Mouse (Mus musculus) embryonic fibroblast, embryonic 13.5 days (primary cell): ENCODE data around the gene Gm16181.

Experiments used
- CTCF ChIP-seq: IDR thresholded peaks from 2 replicates; pipeline ENCODE4 v1.5.1; 2011; ENCODE audit warnings: mild to moderate bottlenecking, control low read depth, low read length, moderate library complexity, borderline replicate concordance; ENCODE audit not compliant: insufficient read depth
- POLR2A ChIP-seq: IDR thresholded peaks from 2 replicates; pipeline ENCODE4 v1.6.1; 2011; ENCODE audit warnings: low read depth, mild to moderate bottlenecking, control low read depth, low read length, moderate library complexity

GRCm38 (mm10) chr17:35263523-35263883, 42.9 kb downstream of the Gm16181 start:
- TF ChIP-seq POLR2A = no peak
- no peak for TF ChIP-seq CTCF
